Mouse (Mus musculus): ENCODE data around the gene Rbm19. TPM values are rescaled to one million over a fixed set of nuclear protein-coding genes. Genes with fewer than 3 reads are reported as not detected.

Gene Rbm19
- total and polyA plus RNA-seq, 3 experiments = 66.3 to 74.3 TPM; not detected in 1

DNA sequence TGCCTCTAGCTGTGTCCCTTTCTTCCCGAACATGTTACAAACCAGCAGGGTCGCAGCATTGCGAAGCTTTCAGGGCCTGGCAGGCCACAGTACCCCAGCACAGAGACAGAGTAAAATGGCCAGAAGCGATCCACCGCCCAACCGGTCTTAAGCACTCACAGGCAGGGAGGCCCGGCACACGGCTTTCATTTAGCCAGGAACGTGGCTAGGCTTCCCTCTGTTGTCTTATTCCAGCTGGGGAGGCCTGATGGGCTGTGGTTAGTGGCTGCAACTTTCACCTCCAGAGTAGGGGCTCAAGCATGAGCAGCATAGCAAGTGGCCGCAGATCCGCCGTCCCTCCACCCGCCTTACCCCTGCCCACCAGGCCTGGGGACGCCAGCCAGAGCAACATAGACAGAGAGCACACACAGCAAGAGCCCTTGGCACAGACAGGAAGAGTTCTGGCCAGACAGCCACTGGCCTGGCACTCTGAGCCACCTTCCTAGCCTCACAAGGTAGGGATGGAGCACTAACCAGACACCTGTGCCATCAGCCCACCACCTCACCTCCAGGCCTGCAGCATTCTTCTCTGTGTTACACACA, 73.8 kb downstream of the Rbm19 start:
- Histone ChIP-seq H3K9me3 (replicated peaks; ENCODE audit: insufficient read depth, low read length) (no peaks in the 10 kb centered on the region), H3K4me3 (ENCODE audit: control insufficient read depth in 1 of 2, insufficient read depth in 1 of 2, low read depth in 2 of 2, low read length in 2 of 2) (no peak overlapping the region), H3K4me1 (ENCODE audit: control insufficient read depth in 1 of 2, insufficient read depth in 2 of 2, low read length in 2 of 2) (no peaks in the 10 kb centered on the region), H3K27me3 (ENCODE audit: control insufficient read depth in 1 of 2, insufficient read depth in 2 of 2, low read length in 2 of 2) (no peaks in the 10 kb centered on the region), H3K36me3 (ENCODE audit: control insufficient read depth in 1 of 2, insufficient read depth in 2 of 2, low read length in 2 of 2) (no peaks in the 10 kb centered on the region; a peak in 2 of 4 replicates), H3K79me2 (ENCODE audit: control insufficient read depth, insufficient read depth, low read length, poor library complexity) (no peaks in the 10 kb centered on the region), H3K9ac (ENCODE audit: control insufficient read depth, low read depth, low read length, poor library complexity, severe bottlenecking) (no peak overlapping the region), H3K27ac (ENCODE audit: control insufficient read depth, low read depth, low read length) (no peak overlapping the region)
- no peak for TF ChIP-seq TAL1 (IDR thresholded peaks at IDR 0.05; ENCODE audit: low read length)
- no peak for TF ChIP-seq MXI1 (IDR thresholded peaks at IDR 0.05; ENCODE audit: low read depth, low read length)
- TF ChIP-seq MAX (IDR thresholded peaks at IDR 0.05; ENCODE audit: low read length) = no peak
- no peak for TF ChIP-seq USF2 (IDR thresholded peaks at IDR 0.05; ENCODE audit: borderline replicate concordance in 1 of 2, insufficient read depth in 1 of 2, low read depth in 1 of 2, low read length in 2 of 2)
- TF ChIP-seq ZNF384 (IDR thresholded peaks at IDR 0.05; ENCODE audit: low read depth, low read length) = no peak
- TF ChIP-seq MAFK (IDR thresholded peaks at IDR 0.05; ENCODE audit: borderline replicate concordance, low read depth, low read length) = no peak
- TF ChIP-seq ELF1 (IDR thresholded peaks at IDR 0.05; ENCODE audit: low read depth, low read length) = no peak
- no peak for TF ChIP-seq UBTF (IDR thresholded peaks at IDR 0.05; ENCODE audit: borderline replicate concordance, insufficient read depth, low read depth, low read length)
- TF ChIP-seq HCFC1 (IDR thresholded peaks at IDR 0.05; ENCODE audit: low read depth, low read length) = no peak
- DNase-seq (ENCODE audit: low read depth, low spot score) = no peak

DNA sequence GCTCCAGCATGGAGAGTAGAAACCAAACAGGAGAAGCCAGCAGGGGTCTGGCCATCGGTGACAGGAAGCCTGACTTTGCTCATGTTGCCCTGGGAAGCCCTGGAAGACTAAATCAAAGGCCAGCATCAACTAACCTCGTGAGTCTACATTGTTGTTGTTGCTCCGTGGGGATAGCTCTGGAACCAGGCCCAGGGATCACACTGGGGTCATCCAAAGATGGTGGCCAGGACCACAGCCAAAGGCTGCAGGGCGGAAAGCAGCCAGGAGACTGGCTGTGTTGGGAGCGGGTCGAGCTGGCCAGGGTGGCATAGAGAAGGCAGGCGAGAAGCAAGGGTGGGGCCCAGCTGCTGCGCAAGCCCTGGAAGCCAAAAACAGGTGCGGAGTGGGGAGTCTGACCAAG, 75.4 kb downstream of the Rbm19 start:
- H3K9me3 ChIP-seq (replicated peaks; ENCODE audit: insufficient read depth, low read length) = no peaks in the 10 kb centered on the region
- TF ChIP-seq MAZ (IDR thresholded peaks at IDR 0.05; ENCODE audit: low read depth, low read length) = no peak
- no peak for TF ChIP-seq TBP (IDR thresholded peaks at IDR 0.05; ENCODE audit: low read depth, low read length)
- TF ChIP-seq ZKSCAN1 (IDR thresholded peaks at IDR 0.05; ENCODE audit: low read depth, low read length) = no peak
- TF ChIP-seq ZNF384 (IDR thresholded peaks at IDR 0.05; ENCODE audit: low read depth, low read length) = no peak
- TF ChIP-seq E2F4 (IDR thresholded peaks at IDR 0.05; ENCODE audit: borderline replicate concordance, low read depth, low read length) = no peak
- no peak for TF ChIP-seq CTCF (IDR thresholded peaks at IDR 0.05 in 2 of 3, conservative IDR thresholded peaks at IDR 0.05 in 1 of 3; ENCODE audit: control insufficient read depth in 1 of 3, insufficient read depth in 1 of 3, low read depth in 2 of 3, low read length in 3 of 3, poor library complexity in 1 of 3, severe bottlenecking in 1 of 3)
- TF ChIP-seq HCFC1 (IDR thresholded peaks at IDR 0.05; ENCODE audit: low read depth, low read length) = no peak
- TF ChIP-seq BHLHE40 (IDR thresholded peaks at IDR 0.05; ENCODE audit: borderline replicate concordance, low read depth, low read length) = no peak
- H3K36me3 ChIP-seq (ENCODE audit: control insufficient read depth in 1 of 2, insufficient read depth in 2 of 2, low read length in 2 of 2) = no peaks in the 10 kb centered on the region; a peak in 2 of 4 replicates
- H3K9ac ChIP-seq (ENCODE audit: control insufficient read depth, low read depth, low read length, poor library complexity, severe bottlenecking) = no peak overlapping the region
- H3K79me2 ChIP-seq (ENCODE audit: control insufficient read depth, insufficient read depth, low read length, poor library complexity) = no peaks in the 10 kb centered on the region
- H3K4me1 ChIP-seq (ENCODE audit: control insufficient read depth in 1 of 2, insufficient read depth in 2 of 2, low read length in 2 of 2) = no peaks in the 10 kb centered on the region
- H3K27me3 ChIP-seq (ENCODE audit: control insufficient read depth in 1 of 2, insufficient read depth in 2 of 2, low read length in 2 of 2) = no peaks in the 10 kb centered on the region
- H3K27ac ChIP-seq (ENCODE audit: control insufficient read depth, low read depth, low read length) = no peak overlapping the region
- H3K4me3 ChIP-seq (ENCODE audit: control insufficient read depth in 1 of 2, insufficient read depth in 1 of 2, low read depth in 2 of 2, low read length in 2 of 2) = no peak overlapping the region
- DNase-seq (ENCODE audit: low read depth, low spot score) = no peak
